Mouse (Mus musculus) cortical plate, adult 2 months (tissue): ENCODE results near the gene Gm21969. TPM values are rescaled to one million over a fixed set of nuclear protein-coding genes. Genes with fewer than 3 reads are reported as not detected.

ENCODE experiments used
- H3K27ac ChIP-seq: fragments of 200-500 bp; 2 replicates; pipeline ENCODE4 v1.5.1; 2012; ENCODE audit warnings: low read length, control low read depth, inconsistent platforms; ENCODE audit not compliant: insufficient read depth
- H3K4me1 ChIP-seq: fragments of 200-500 bp; 2 replicates; pipeline ENCODE4 v1.6.1; 2011; ENCODE audit warnings: low read length; ENCODE audit not compliant: control insufficient read depth, insufficient read depth
- H3K4me3 ChIP-seq: fragments of 200-500 bp; 2 replicates; pipeline ENCODE4 v1.5.1; 2011; ENCODE audit warnings: mild to moderate bottlenecking, low read length, control low read depth; ENCODE audit not compliant: insufficient read depth
- CTCF ChIP-seq: fragments of 200-500 bp; IDR thresholded peaks from 2 replicates; pipeline ENCODE4 v1.5.1; 2011; ENCODE audit warnings: mild to moderate bottlenecking, control low read depth, low read length; ENCODE audit not compliant: insufficient read depth; ENCODE audit errors: extremely low read depth
- POLR2A ChIP-seq: fragments of 200-500 bp; IDR thresholded peaks from 2 replicates; pipeline ENCODE4 v1.6.1; 2011; ENCODE audit warnings: mild to moderate bottlenecking, low read length, control low read depth; ENCODE audit not compliant: insufficient read depth; ENCODE audit errors: extremely low read depth
- polyA plus RNA-seq: library from polyadenylated mRNA; depleted of rRNA; stranded (reverse); fragments of >200 nt; gene quantifications from 2 replicates; pipeline ENCODE4 v1.2.3, GENCODE M21; 2012

Gene Gm21969
- polyA plus RNA-seq, 1 experiment: not detected

GRCm38 (mm10) chr4:139596715-139597114, 6.3 kb upstream of the Gm21969 start:
- TF ChIP-seq POLR2A (no peak), CTCF (no peak)
- H3K27ac ChIP-seq: no peak overlapping the region
- H3K4me1 ChIP-seq: peaks cover 32% of the 10 kb centered on the region

DNA sequence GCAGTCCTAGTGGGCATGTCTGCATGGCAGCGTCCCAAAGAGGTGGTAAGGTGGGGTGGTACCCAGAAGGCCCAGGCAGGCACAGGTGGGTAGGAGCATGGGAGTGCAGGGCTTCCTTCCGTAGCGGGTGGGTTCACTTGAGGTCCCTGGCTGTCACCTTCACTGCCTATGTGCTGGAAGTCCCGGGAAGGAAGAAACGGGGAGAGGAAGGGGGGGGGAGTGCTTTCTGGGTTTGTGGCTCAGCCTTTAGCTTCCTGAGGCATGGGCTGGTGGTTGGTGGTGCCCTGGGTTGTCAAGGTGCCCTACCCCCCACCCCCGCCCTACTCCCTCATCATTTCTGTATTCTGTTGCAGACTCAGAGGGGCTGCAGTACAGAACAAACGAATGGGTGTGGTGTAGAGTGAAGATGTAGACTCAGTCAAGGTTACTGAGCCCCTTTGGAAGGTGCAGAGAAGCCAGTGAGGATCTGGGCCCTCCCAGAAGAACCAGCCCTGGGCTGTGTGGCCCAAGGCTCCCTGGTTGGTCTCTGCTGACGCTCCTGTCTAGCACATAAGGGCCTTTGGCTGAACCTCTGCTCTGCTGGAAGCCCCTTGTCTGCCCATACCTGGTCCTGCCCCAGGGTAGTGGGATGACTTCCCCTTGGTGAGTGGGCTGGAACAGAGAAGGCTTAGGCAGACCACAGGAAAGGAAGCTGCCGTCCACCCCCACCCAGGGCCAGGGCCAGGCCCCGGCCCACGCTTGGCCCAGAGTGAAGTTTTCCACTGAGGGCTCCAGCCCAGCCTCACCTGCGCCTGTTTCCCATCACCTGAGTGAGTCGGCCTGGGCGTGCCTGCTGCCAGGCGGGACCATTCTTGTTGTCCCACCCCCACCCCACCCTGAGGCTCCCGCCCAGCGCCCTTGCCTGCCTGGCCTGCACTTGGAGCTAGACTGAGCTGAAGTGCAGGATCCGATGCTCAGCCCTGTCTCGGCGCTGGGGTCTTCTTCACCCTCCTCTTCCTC, 5.4 kb upstream of the Gm21969 start:
- TF ChIP-seq CTCF (no peak), POLR2A (no peak)
- peaks cover 36% of the 10 kb centered on the region for H3K4me1 ChIP-seq
- H3K4me3 ChIP-seq: no peak overlapping the region
- no peak overlapping the region for H3K27ac ChIP-seq

More at GRCm38 (mm10) chr4:139596715-139597114, 6.3 kb upstream of the Gm21969 start:
- H3K4me3 ChIP-seq: no peak overlapping the region

DNA sequence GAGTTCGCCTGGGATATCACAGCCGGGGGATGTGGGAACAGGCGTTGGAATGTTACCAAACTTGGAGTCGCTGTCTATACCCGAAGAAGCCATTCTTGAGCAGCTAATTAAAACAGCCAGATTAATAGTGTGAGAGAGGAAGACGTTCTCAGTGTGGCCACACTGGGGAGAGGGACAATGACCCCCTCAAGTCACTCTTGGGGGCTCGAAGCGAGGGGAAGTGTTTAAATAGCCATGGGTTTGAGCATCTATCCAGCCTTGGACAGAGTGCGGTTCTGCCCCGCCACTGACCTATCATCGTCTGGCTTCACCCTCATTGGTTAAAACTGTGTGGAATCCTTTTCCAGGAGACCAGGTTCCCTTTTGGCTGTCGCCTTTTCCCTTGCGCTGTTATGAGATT, 4.6 kb upstream of the Gm21969 start:
- TF ChIP-seq POLR2A (no peak), CTCF (no peak)
- H3K4me1 ChIP-seq: peaks cover 36% of the 10 kb centered on the region
- H3K4me3 ChIP-seq: no peak overlapping the region
- peak overlapping the region; percentile 7; the same call in 1 of the 2 replicates for H3K27ac ChIP-seq

GRCm38 (mm10) chr4:139598950-139599518, 4.0 kb upstream of the Gm21969 start:
- TF ChIP-seq CTCF: no peak
- TF ChIP-seq POLR2A: no peak
- Histone ChIP-seq H3K4me3 (no peak overlapping the region), H3K4me1 (peaks cover 36% of the 10 kb centered on the region)

GRCm38 (mm10) chr4:139601519-139602356, 1.2 kb upstream of the Gm21969 start:
- Histone ChIP-seq H3K4me3 (no peak overlapping the region), H3K4me1 (peaks cover 24% of the 10 kb centered on the region), H3K27ac (0 out of 2 replicates have a peak overlapping the region, but pooled peaks have one; percentile 25)
- TF ChIP-seq POLR2A: no peak
- no peak for TF ChIP-seq CTCF

More at GRCm38 (mm10) chr4:139598950-139599518, 4.0 kb upstream of the Gm21969 start:
- H3K27ac ChIP-seq: peak overlapping the region; percentile 7; the same call in 1 of the 2 replicates

GRCm38 (mm10) chr4:139605216-139605615, 2.2 kb downstream of the Gm21969 start:
- H3K27ac ChIP-seq: no peak overlapping the region
- no peak overlapping the region for H3K4me3 ChIP-seq
- peaks cover 6% of the 10 kb centered on the region for H3K4me1 ChIP-seq
- no peak for TF ChIP-seq CTCF
- TF ChIP-seq POLR2A: no peak

DNA sequence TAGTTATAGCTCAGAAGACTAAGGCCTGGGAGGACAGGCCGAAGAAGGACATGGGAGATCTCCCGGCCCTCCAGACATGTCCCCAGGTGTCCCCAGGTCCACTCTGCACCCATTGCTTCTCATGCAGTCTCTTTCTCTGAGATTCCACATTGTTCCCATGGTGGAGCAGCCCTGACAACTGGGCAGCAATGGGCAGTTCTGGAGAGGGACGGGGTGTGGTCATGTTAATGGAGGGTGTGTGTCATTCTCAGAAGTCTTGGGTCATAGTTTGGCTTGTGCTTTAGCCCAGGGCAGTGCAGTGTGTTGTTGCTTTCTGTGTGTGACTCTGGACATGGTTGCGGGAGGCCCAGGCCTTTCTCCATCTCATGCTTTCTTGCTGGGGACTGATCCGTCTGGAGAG, 3.7 kb downstream of the Gm21969 start:
- no peak overlapping the region for H3K4me3 ChIP-seq
- peaks cover 4% of the 10 kb centered on the region for H3K4me1 ChIP-seq
- no peak overlapping the region for H3K27ac ChIP-seq
- TF ChIP-seq CTCF (no peak), POLR2A (no peak)

DNA sequence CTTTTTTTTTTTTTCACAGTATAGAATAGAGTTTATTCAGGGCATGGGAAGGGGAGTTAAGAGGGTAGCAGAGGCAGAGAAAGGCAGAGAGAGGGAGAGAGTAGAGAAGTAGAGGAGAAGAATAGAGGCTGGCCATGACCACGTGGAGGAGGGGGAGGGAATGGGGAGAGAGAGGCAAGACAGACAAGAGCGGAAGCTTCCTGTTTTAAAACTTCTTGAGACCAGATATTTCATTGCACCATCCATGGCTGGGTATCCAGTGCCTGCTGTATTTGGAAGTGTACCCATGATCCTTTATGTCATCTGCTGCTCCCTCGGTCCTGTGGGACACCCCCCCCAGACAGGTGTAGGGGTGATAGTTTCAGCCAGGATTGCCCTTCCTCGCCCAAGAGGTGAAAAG, 6.0 kb downstream of the Gm21969 start:
- Histone ChIP-seq H3K4me1 (no peaks in the 10 kb centered on the region; the same call in 1 of the 2 replicates), H3K4me3 (no peak overlapping the region), H3K27ac (no peak overlapping the region)
- TF ChIP-seq CTCF (no peak), POLR2A (no peak)

GRCm38 (mm10) chr4:139610954-139611353, 8.0 kb downstream of the Gm21969 start:
- Histone ChIP-seq H3K4me3 (no peak overlapping the region), H3K27ac (no peak overlapping the region), H3K4me1 (peaks cover 2% of the 10 kb centered on the region; the same call in 1 of the 2 replicates)
- TF ChIP-seq POLR2A: no peak
- no peak for TF ChIP-seq CTCF
